In the genomic region with DNA sequence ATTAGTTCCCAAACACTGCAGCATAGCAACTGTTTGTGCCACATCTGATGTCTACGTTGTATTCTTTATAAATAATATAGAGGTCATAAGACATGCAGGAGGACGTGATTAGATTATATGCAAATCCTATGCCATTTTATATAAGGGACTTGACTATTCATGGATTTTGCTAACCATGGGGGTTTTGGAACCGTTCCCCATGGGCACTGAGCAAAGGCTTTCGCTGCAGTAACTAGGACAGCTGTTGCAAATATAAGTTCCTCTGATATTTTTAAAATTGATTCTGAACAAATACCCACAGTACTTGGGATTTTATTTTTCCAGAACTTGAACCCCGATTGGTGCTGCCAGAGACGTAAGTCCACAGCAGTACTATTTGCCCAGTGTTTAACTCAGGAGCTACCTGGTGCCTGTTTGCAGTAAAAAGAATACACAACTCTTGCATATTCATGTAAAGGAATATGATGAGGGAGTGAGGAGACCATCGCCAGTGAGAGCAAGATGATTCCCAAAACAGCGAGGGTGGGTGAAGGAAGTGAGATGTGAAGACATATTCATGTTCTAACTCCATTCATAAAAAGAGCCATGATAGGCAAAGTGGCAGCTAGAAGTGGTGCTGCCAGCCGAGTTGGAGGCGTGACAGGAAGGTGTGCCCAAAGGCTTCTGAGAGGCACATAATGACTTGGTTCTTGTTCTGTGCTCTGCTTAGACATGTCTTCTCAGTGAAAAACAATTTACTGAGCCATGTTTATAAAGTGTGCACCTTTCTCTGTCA, we compare ENCODE assay signal across 29 mouse cellular contexts.
"Had no signal": no experiment of that assay in that cellular context is flagged by ENCODE, and none has a peak within 500 bp of the region (broad histone marks: within the 10 kb centered on the region; RNA-seq: fewer than 3 reads in every experiment).

No protein-coding gene starts in this region.

- H3K9me3 ChIP-seq: heart, embryonic 13.5 days; heart, embryonic 15.5 days; hindbrain, embryonic 10.5 days; hindbrain, embryonic 12.5 days; intestine, embryonic 15.5 days; limb, embryonic 13.5 days; limb, embryonic 15.5 days had no signal

- DNase-seq: gastrocnemius, adult 2 months; gastrocnemius, postnatal 10 days; gastrocnemius, postnatal 25 days; heart, adult 11 months; heart, adult 2 months; heart, postnatal 14 days; heart, postnatal 36 days; kidney, adult 18-20 months; kidney, adult 8-10 months; kidney, postnatal 14 days; kidney, postnatal 36 days; layer of hippocampus, adult 9-11 months; layer of hippocampus, postnatal 36 days; left cerebral cortex, postnatal 4 days had no signal

- H3K4me1 ChIP-seq: heart, embryonic 15.5 days; hindbrain, embryonic 10.5 days; hindbrain, embryonic 12.5 days; intestine, embryonic 15.5 days; limb, embryonic 13.5 days; limb, embryonic 15.5 days had no signal

- H3K4me2 ChIP-seq: heart, embryonic 11.5 days; heart, embryonic 13.5 days; heart, embryonic 15.5 days; hindbrain, embryonic 12.5 days; hindbrain, embryonic 14.5 days; intestine, embryonic 15.5 days; limb, embryonic 13.5 days; limb, embryonic 15.5 days had no signal

- H3K4me3 ChIP-seq: gastrocnemius, adult 2 months; heart, adult 2 months; heart, embryonic 13.5 days; heart, embryonic 15.5 days; hindbrain, embryonic 10.5 days; hindbrain, embryonic 12.5 days; intestine, embryonic 15.5 days; limb, embryonic 13.5 days; limb, embryonic 15.5 days had no signal

- ATAC-seq: forebrain, embryonic 16.5 days; hindbrain, embryonic 16.5 days; inflammation-experienced regulatory T-cells, adult 6 months; intestine, embryonic 15.5 days; intestine, postnatal 0 days had no signal

- H3K9ac ChIP-seq: heart, embryonic 13.5 days; heart, embryonic 15.5 days; hindbrain, embryonic 12.5 days; hindbrain, embryonic 14.5 days; intestine, embryonic 15.5 days; limb, embryonic 13.5 days; limb, embryonic 15.5 days; liver, embryonic 14.5 days had no signal

- H3K27ac ChIP-seq: gastrocnemius, adult 2 months; heart, adult 2 months; heart, embryonic 13.5 days; heart, embryonic 15.5 days; hindbrain, embryonic 10.5 days; hindbrain, embryonic 12.5 days; hindbrain, embryonic 14.5 days; intestine, embryonic 15.5 days; kidney, postnatal 0 days; limb, embryonic 13.5 days; limb, embryonic 15.5 days; liver, embryonic 14.5 days had no signal

- H3K27me3 ChIP-seq: heart, embryonic 13.5 days; heart, embryonic 15.5 days; hindbrain, embryonic 12.5 days; intestine, embryonic 15.5 days; limb, embryonic 13.5 days; limb, embryonic 15.5 days had no signal

- H3K36me3 ChIP-seq: heart, embryonic 13.5 days; heart, embryonic 15.5 days; hindbrain, embryonic 10.5 days; hindbrain, embryonic 12.5 days; intestine, embryonic 15.5 days; limb, embryonic 13.5 days; limb, embryonic 15.5 days had no signal
